Mouse (Mus musculus) stomach, postnatal 0 days (tissue): ENCODE results near the gene Rrp8.

Source experiments
- CTCF ChIP-seq: IDR thresholded peaks from 2 replicates; pipeline ENCODE4 v1.5.1; 2016; ENCODE audit warnings: antibody characterized with exemption, low read depth, mild to moderate bottlenecking, moderate library complexity
- EP300 ChIP-seq: optimal IDR thresholded peaks from 2 replicates; pipeline ENCODE3; 2016; ENCODE audit warnings: antibody characterized with exemption

DNA sequence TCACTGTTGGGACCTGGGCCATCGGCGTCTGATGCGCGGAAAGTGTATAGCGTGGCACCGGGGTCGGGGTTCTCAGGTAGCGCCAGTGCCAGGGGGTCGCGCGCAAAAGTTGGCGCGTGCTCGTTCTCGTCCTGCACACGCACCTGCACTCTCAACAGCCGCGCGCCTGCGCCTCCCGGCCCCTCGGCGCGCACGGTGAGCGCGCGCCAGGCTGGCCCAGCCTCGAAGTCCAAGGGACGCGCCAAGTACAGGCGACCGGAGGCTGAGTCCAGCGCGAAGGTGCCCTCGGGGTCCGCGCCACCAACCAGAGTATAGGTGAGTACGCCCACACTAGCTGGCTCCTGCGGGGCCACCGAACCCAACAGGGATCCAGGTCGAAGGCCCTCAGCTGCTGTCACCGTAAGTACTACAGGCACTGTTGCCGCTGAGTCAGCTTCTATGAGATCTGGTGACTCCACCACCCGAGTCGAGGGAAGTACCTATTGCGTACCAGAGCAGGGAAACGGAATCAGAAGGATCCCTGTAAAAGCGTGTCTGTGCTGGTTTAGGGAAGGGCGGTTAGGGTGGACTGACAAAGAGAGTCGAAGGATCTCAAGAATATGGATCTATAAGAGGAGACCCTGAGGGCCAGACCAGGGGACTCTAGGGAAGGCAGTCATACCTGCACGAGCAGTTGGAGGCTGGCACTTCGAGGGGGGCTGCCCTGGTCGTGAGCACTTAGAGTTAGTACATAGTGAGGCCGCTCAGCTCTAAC is 25.5 kb upstream of the Rrp8 start:
- TF ChIP-seq EP300 (no peak), CTCF (no peak)
